In the genomic region with DNA sequence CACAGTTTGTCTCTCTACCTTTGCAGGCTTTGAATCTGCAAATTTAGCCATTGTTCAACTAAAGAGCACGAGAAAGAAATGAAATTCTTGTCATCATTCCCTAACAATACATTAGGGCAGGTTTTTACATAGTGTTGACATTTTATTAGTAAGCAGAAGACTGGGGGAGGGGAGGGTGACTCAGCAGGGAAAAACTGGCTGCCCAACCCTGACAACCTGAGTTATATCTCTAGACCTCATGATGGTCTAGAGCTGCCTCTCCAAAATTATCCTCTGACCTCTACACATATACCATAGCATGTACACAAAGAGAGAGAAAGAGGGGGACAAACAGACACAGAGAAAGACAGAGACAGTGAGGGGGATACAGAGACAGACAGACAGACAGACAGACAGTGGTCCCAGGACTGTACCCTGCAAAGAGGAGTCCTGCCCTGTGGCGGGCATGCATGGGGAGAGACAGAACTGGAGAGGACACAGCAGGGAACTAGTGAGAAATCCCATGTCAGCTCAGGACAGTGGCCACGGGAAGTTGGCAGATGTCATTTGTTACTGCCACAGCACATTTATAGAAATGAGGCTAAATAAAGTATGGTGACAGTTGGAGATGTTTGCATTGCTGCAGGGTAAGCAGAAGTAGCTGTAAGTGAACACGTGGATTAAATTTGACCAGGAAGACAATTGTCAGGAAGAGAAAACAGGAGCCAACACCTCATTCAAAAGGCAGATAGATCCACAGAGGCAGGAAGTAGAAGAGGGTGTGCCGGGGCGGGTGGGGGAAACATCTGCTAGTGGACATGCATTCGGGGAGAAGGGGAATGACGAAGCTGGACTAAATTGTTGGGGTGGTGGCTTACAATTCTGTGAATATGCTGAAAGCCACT, we compare ENCODE assay signal across 11 mouse cellular contexts. TPM values are rescaled to one million over a fixed set of nuclear protein-coding genes. Genes with fewer than 3 reads are reported as not detected.
A peak's percentile ranks its signal among the peaks of the same experiment; 100 is the strongest.
DNase-seq lines count a peak whose midpoint lies in the region; ATAC-seq and TF ChIP-seq lines count a peak whose summit lies in the region.
"Had no signal": no experiment of that assay in that cellular context is flagged by ENCODE, and none has a peak within 500 bp of the region (broad histone marks: within the 10 kb centered on the region; RNA-seq: fewer than 3 reads in every experiment).

No protein-coding gene starts in this region.

- H3K27ac ChIP-seq in gastrocnemius, adult 2 months: peak overlapping the region; percentile 72
- peak overlapping the region; percentile 81 for H3K27ac ChIP-seq in liver, embryonic 13.5 days

- DNase-seq in gastrocnemius, adult 2 months: peak; percentile 44
- no peak for DNase-seq in gastrocnemius, postnatal 36 days
- peak; percentile 47 for DNase-seq in 3T3-L1 (ENCODE audit: low read depth, low spot score)
- DNase-seq in c-Kit-negative CD71-positive TER-119-positive erythroid progenitor cells, embryonic 14.5 days (ENCODE audit: low read depth, low spot score): peak; percentile 38
- DNase-seq in liver, embryonic 13.5 days: peak; percentile 62
- no peak for DNase-seq in layer of hippocampus, adult 9-11 months
- no peak for DNase-seq in embryo, embryonic 10 days (ENCODE audit: low spot score)
- no peak for DNase-seq in thymus, postnatal 14 days
- DNase-seq: kidney, postnatal 14 days; lung, adult 2 months had no signal

- intact Hi-C loops in gastrocnemius, adult 2 months (cut with DNase I): no loop called here
- intact Hi-C loops in gastrocnemius, postnatal 36 days (cut with DNase I): no loop called here

- peak overlapping the region; percentile 32 for H3K4me3 ChIP-seq in gastrocnemius, adult 2 months
- H3K4me3 ChIP-seq in liver, embryonic 13.5 days (replicated peaks): peak overlapping the region; percentile 2; the same call in 1 of the 2 replicates

- H3K9ac ChIP-seq in liver, embryonic 13.5 days: peak overlapping the region; percentile 45

- peak overlapping the region; percentile 51 for H3K4me2 ChIP-seq in liver, embryonic 13.5 days

- no peak for TF ChIP-seq CTCF in gastrocnemius, adult 2 months (IDR thresholded peaks at IDR 0.05)

- H3K4me1 ChIP-seq in liver, embryonic 13.5 days (replicated peaks): peaks cover 50% of the 10 kb centered on the region

- no peaks in the 10 kb centered on the region for H3K27me3 ChIP-seq in liver, embryonic 13.5 days
- H3K27me3 ChIP-seq: CH12.LX had no signal

- peak; percentile 89 for ATAC-seq in liver, embryonic 13.5 days (ENCODE audit: low read depth)

- WGBS in liver, embryonic 13.5 days (ENCODE audit: insufficient replicate concordance): 23% methylated on average over 8 of the region's 8 CpGs

- H3K36me3 ChIP-seq in liver, embryonic 13.5 days: no peaks in the 10 kb centered on the region

- H3K9me3 ChIP-seq in liver, embryonic 13.5 days (replicated peaks): no peaks in the 10 kb centered on the region

RNA-seq across cellular contexts. Expression of a gene that starts 14.8 kb away (rescaled TPM):
- total RNA-seq in gastrocnemius, adult 2 months (2021): 10 to 100 TPM; 77.0 to 80.0 TPM
- total RNA-seq in gastrocnemius, postnatal 36 days (2021): 10 to 100 TPM; 69.0 to 74.6 TPM
- polyA plus RNA-seq in liver, embryonic 13.5 days (2015; fragmentation: Nextera tagmentation; extraction: Ambion mirVana): 51.6 and 66.2 TPM in 2 replicates

RNA-seq across cellular contexts. Expression of a gene that starts 15.3 kb away (rescaled TPM):
- total RNA-seq in gastrocnemius, adult 2 months (2021): not detected
- total RNA-seq in gastrocnemius, postnatal 36 days (2021): not detected
- polyA plus RNA-seq in liver, embryonic 13.5 days (2015; fragmentation: Nextera tagmentation; extraction: Ambion mirVana): 0.29 and 1.7 TPM in 2 replicates
- polyA plus RNA-seq: lung, adult 2 months had no signal

Comparison
In these comparisons a context has a peak if more than half of its experiments do, and no peak if none do; other contexts are left out.
1. DNase-seq: peak in gastrocnemius, adult 2 months (single experiment), 3T3-L1 (single experiment), c-Kit-negative CD71-positive TER-119-positive erythroid progenitor cells, embryonic 14.5 days (single experiment) and liver, embryonic 13.5 days (single experiment); none in gastrocnemius, postnatal 36 days (0 of 2), layer of hippocampus, adult 9-11 months (single experiment), embryo, embryonic 10 days (single experiment) and thymus, postnatal 14 days (single experiment).